Mouse (Mus musculus) layer of hippocampus, postnatal 10 days (tissue): ENCODE measurements around the gene Myh9. TPM values are rescaled to one million over a fixed set of nuclear protein-coding genes. Genes with fewer than 3 reads are reported as not detected.

Experiments
- DNase-seq, 2 experiments: peaks; one replicate each; pipeline ENCODE4 v3.0.0; 2021; ENCODE audit warnings: low spot score in 2 of 2
- total RNA-seq, 2 experiments: library from RNA; stranded (reverse); gene quantifications; 2 replicates each; pipeline ENCODE4 v1.2.3; 2021

Gene Myh9
- total RNA-seq, 2 experiments from 2014 or later: 65.2 to 75.2 TPM

- DNase-seq: no peak
These were observed 49.9 kb downstream of the Myh9 start for GRCm38 (mm10) chr15:77792056-77792455.

- DNase-seq: no peak
These were observed 51.1 kb downstream of the Myh9 start for GRCm38 (mm10) chr15:77790656-77791405.

- DNase-seq: no peak
These were observed 52.8 kb downstream of the Myh9 start for GRCm38 (mm10) chr15:77789186-77789585.

- no peak for DNase-seq
These were observed 53.6 kb downstream of the Myh9 start for GRCm38 (mm10) chr15:77788356-77788755.

GRCm38 (mm10) chr15:77785807-77786206, 56.2 kb downstream of the Myh9 start:
- DNase-seq: no peak

GRCm38 (mm10) chr15:77784039-77784824, 57.7 kb downstream of the Myh9 start:
- no peak for DNase-seq

- no peak for DNase-seq
These were observed 59.4 kb downstream of the Myh9 start for GRCm38 (mm10) chr15:77782449-77783014.

GRCm38 (mm10) chr15:77775186-77775963, 66.6 kb downstream of the Myh9 start:
- DNase-seq: peak; percentile 86

- no peak for DNase-seq
These were observed 67.7 kb downstream of the Myh9 start for GRCm38 (mm10) chr15:77774303-77774702.

GRCm38 (mm10) chr15:77773099-77773915, 68.7 kb downstream of the Myh9 start:
- no peak for DNase-seq

- DNase-seq: peak in 1 of 2 experiments; percentile 33
These were observed 71.0 kb downstream of the Myh9 start for GRCm38 (mm10) chr15:77770942-77771341.

- no peak for DNase-seq
These were observed 71.6 kb downstream of the Myh9 start for GRCm38 (mm10) chr15:77770341-77770740.

- no peak for DNase-seq
These were observed 75.0 kb downstream of the Myh9 start for GRCm38 (mm10) chr15:77766981-77767380.

GRCm38 (mm10) chr15:77765484-77766093, 76.4 kb downstream of the Myh9 start:
- no peak for DNase-seq

- DNase-seq: no peak
These were observed 77.5 kb downstream of the Myh9 start for GRCm38 (mm10) chr15:77764391-77765006.

- no peak for DNase-seq
These were observed 78.3 kb downstream of the Myh9 start for GRCm38 (mm10) chr15:77763702-77764101.

GRCm38 (mm10) chr15:77763050-77763449, 78.9 kb downstream of the Myh9 start:
- no peak for DNase-seq

- DNase-seq: peak; percentile 53 to 62
These were observed 80.2 kb downstream of the Myh9 start for GRCm38 (mm10) chr15:77761561-77762380.

GRCm38 (mm10) chr15:77761083-77761482, 80.9 kb downstream of the Myh9 start:
- no peak for DNase-seq
